Mouse (Mus musculus): ENCODE measurements around the gene Usp22. TPM values are rescaled to one million over a fixed set of nuclear protein-coding genes. Genes with fewer than 3 reads are reported as not detected.

Gene Usp22
- polyA plus RNA-seq (2015; fragmentation: Nextera tagmentation; extraction: Ambion mirVana), result 131 and 140 TPM in 2 replicates

DNA sequence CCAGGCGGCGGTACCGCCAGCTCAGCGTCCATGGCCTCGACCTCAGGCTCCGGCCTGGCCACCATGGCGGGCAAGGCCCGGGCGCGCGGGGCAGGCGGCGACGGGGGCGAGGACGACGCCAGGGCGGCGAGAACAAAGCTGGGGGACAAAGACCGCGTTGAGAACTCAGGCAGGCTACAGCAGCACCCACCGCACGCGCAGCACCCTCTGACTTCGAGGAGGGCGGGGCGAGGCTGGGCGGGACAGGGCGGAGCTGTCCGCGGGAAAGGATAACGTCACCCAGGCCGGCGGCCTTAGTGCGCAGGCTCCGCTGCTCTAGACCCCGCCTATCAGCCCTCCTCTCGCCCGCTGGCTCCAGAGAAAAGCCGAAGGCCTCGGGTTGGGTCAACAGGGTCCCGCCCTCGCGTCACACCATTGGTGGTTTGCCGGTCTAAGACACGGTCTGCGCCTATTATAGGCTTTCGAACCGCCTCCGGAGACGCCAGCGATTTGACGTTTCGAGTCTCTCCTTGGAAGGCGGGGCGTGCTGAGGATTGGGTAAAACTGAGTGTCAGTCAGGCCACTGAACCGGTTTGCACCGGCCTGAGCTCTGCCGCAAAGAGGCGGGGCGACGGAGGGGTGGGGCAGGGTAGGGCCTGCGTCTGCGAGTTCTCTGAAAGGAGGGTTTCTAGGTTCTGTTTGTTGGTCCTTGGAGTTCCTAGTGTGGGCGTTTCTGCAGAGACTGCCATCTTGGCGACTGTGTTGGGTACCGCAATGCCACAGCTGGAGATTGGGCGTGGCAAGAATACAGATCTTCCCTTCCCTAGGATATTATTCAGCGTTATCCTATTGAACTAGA is at the start of gene Usp22:
Gene Usp22, minus strand, starts transcription at position 235 of the 838 bp plus-strand sequence.
- Histone ChIP-seq H3K27ac (replicated peaks) (peak within 1 kb of the TSS; percentile 98), H3K27me3 (no peaks in the 10 kb centered on the region), H3K4me1 (peaks cover 32% of the 10 kb centered on the region), H3K36me3 (no peaks in the 10 kb centered on the region), H3K4me2 (replicated peaks) (peak within 1 kb of the TSS; percentile 64), H3K9ac (peak within 1 kb of the TSS; percentile 99), H3K4me3 (replicated peaks) (peak within 1 kb of the TSS; percentile 100), H3K9me3 (replicated peaks) (no peaks in the 10 kb centered on the region)
- ATAC-seq (ENCODE audit: insufficient number of reproducible peaks, low FRiP score, low TSS enrichment, low read depth), result peak; percentile 98
- under 1% methylated on average over 69 of the region's 69 CpGs for WGBS

DNA sequence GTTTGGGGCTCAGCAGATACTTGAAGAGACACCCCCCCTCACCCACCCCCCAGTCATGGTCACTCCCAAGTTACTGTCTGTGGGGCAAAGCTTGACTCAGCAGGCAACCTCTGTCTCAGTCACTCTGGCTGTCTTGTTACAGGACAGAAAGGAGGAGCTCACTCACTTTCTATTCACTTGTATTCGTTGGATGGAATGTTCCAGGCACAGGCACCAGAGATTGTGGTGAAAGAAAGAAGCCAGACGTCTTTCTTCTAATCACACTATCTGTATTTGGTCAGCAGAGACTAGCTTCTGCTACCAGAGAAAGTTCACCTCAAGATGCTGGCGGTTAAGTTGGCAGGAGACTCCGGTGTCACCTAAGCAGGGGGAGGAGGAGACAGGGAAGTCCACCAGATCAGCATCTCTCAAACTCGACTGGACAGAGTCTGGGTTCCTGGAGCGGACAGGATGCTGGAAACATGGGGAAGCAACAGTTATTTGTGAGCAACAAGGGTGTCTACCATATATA is 49.4 kb upstream of the Usp22 start:
- Histone ChIP-seq H3K9me3 (replicated peaks) (no peaks in the 10 kb centered on the region), H3K27me3 (no peaks in the 10 kb centered on the region), H3K9ac (no peak overlapping the region), H3K4me2 (replicated peaks) (no peak overlapping the region), H3K4me1 (peaks cover 10% of the 10 kb centered on the region), H3K36me3 (no peaks in the 10 kb centered on the region), H3K27ac (replicated peaks) (no peak overlapping the region), H3K4me3 (replicated peaks) (no peak overlapping the region)
- ATAC-seq (ENCODE audit: insufficient number of reproducible peaks, low FRiP score, low TSS enrichment, low read depth), result no peak
- 79% methylated on average over 6 of the region's 6 CpGs for WGBS

DNA sequence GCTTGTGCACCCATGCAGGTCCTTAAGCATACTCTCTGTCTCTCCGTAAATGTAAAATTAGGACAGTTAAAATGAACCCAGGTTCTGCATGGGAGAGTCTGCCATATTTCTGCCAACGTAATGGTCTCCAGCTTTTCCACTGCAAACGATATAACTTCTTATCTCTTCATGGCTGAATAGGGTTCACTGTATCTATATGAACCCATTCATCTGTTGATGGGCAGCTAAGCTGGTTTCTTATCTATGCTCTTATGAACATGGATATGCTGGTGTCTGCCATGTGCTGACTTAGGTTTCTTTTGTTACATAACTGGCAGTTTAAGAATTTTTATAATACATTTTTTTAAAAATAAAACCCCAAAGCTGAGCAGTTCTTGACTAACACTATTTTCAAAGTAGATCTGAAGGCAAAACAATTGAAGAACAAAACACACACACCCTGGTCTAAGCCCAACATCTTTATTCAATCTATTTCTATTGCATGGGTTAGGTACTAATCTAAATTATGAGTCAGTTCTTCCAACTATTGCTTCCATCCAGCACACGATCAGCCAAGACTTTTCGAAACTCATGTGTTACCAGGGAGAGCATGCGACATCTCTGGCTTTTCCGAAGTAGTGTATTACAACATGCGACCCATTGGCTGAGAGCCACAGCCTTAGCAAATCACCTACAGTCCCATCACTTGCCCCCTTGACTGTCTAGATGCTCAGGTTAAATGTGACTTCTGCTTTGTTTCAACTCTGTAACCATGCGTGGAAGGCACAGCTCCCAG is 48.3 kb upstream of the Usp22 start:
- Histone ChIP-seq H3K9me3 (replicated peaks) (no peaks in the 10 kb centered on the region), H3K9ac (no peak overlapping the region), H3K27ac (replicated peaks) (no peak overlapping the region), H3K4me1 (peaks cover 10% of the 10 kb centered on the region), H3K27me3 (no peaks in the 10 kb centered on the region), H3K36me3 (no peaks in the 10 kb centered on the region), H3K4me2 (replicated peaks) (no peak overlapping the region), H3K4me3 (replicated peaks) (no peak overlapping the region)
- WGBS, result 75% methylated on average over 9 of the region's 9 CpGs
- ATAC-seq (ENCODE audit: insufficient number of reproducible peaks, low FRiP score, low TSS enrichment, low read depth), result no peak

DNA sequence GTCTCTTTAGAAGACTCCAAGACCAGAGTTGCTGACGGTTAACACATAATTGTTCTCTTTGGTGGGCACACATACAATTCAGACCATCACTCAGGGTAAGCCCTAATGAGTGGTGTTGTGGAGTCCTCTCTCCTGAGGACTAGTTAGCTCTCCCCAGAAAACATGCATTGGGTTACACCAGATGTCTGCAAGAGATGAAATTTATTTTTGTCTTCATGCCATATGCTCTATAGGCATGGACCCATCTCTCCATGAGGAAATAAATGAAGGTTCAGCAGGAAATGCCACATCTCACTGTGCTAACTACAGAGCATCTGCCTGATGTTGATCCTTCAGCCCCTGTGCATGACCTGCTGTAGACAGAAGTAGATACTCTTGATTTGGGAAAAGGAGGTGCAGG is 47.2 kb upstream of the Usp22 start:
- Histone ChIP-seq H3K27ac (replicated peaks) (no peak overlapping the region), H3K9me3 (replicated peaks) (no peaks in the 10 kb centered on the region), H3K4me3 (replicated peaks) (no peak overlapping the region), H3K9ac (no peak overlapping the region), H3K4me2 (replicated peaks) (no peak overlapping the region), H3K27me3 (no peaks in the 10 kb centered on the region), H3K4me1 (peaks cover 10% of the 10 kb centered on the region), H3K36me3 (no peaks in the 10 kb centered on the region)
- 38% methylated on average over 1 of the region's 1 CpGs for WGBS
- ATAC-seq (ENCODE audit: insufficient number of reproducible peaks, low FRiP score, low TSS enrichment, low read depth), result no peak

DNA sequence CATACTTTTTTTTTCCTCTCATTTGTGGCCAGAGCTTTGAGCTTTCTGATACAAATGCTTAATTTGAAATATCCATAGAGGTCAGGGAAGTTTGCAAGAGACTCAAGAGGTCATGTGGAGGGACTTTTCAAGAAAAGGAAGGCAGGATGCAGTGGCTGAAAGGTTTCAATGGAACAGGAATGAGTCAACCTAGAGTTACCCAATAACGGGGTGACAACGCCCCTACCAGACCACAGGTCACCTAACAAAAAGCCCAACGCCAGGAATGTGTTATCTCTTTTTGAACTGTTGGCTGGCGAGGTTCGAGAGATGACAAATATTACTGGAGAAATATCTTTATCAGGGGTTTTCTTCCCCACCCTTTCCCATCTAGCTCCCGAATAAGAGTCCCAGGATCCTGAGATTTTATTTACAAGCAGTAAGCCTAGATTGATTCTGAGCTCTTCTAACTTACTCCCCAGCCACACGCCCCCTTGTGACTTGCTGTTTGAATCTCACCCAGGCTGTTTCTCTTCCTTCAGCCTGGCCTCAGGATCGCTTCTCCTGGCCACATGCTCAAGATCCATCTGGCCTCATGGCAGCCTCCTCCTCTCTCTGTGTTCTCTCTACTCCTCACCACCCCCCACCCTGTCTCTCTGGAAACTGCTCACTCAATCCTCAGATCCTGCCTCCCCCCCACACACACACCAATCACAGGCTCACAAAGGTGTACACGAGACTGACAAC is 45.5 kb upstream of the Usp22 start:
- no peak for ATAC-seq (ENCODE audit: insufficient number of reproducible peaks, low FRiP score, low TSS enrichment, low read depth)
- no peaks in the 10 kb centered on the region for H3K27me3 ChIP-seq
- H3K36me3 ChIP-seq, result no peaks in the 10 kb centered on the region
- no peaks in the 10 kb centered on the region for H3K9me3 ChIP-seq (replicated peaks)
- no peak overlapping the region for H3K9ac ChIP-seq
- no peak overlapping the region for H3K4me3 ChIP-seq (replicated peaks)
- no peak overlapping the region for H3K4me2 ChIP-seq (replicated peaks)
- no peaks in the 10 kb centered on the region for H3K4me1 ChIP-seq
- no peak overlapping the region for H3K27ac ChIP-seq (replicated peaks)
- 68% methylated on average over 9 of the region's 9 CpGs for WGBS

DNA sequence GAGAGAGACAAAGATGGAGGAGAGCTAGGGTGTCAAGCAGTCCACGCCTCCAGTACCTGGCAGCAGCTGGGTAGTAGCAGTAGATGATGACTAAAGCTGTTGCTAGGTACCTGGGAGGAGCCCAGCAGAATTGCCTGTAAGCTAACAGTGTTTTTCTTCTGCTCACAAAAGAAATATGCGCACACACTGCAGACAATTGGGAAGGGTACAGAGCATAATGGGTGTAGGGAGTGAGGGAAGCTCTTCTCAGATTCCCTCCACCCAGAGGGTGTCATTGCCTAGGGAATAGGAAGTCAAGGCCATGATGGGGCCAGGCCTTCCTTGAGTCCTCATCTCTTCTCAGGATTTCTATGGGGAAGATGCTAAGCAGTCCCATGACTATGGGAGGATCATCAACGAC is 41.1 kb upstream of the Usp22 start:
- Histone ChIP-seq H3K27me3 (peaks cover 16% of the 10 kb centered on the region), H3K4me2 (replicated peaks) (no peak overlapping the region), H3K4me1 (peaks cover 5% of the 10 kb centered on the region; the same call in 1 of the 2 replicates), H3K9me3 (replicated peaks) (no peaks in the 10 kb centered on the region), H3K27ac (replicated peaks) (no peak overlapping the region), H3K9ac (no peak overlapping the region), H3K4me3 (replicated peaks) (no peak overlapping the region), H3K36me3 (no peaks in the 10 kb centered on the region)
- 84% methylated on average over 3 of the region's 3 CpGs for WGBS
- no peak for ATAC-seq (ENCODE audit: insufficient number of reproducible peaks, low FRiP score, low TSS enrichment, low read depth)

DNA sequence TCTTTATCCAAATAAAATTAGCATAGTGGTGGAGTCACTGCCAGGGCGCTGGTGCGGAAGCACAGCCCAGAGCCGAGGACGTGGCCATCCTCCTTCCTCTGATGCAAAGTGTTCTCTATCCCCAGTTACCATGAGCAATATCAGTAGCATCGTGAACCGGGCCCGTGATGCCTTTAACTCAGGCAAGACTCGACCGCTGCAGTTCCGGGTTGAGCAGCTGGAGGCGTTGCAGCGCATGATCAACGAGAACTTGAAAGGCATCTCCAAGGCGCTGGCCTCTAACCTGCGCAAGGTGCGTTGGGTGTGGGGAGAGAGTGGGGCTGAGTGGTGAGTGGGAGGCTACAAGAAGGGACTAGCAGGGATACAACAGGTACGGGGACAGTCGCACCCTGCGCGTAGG is 37.2 kb upstream of the Usp22 start:
- no peak for ATAC-seq (ENCODE audit: insufficient number of reproducible peaks, low FRiP score, low TSS enrichment, low read depth)
- no peak overlapping the region for H3K4me2 ChIP-seq (replicated peaks)
- H3K4me3 ChIP-seq (replicated peaks), result no peak overlapping the region
- H3K4me1 ChIP-seq, result peaks cover 23% of the 10 kb centered on the region
- peaks cover 18% of the 10 kb centered on the region for H3K27me3 ChIP-seq
- no peaks in the 10 kb centered on the region for H3K36me3 ChIP-seq
- WGBS, result 33% methylated on average over 20 of the region's 20 CpGs
- H3K9ac ChIP-seq, result no peak overlapping the region
- no peaks in the 10 kb centered on the region for H3K9me3 ChIP-seq (replicated peaks)
- H3K27ac ChIP-seq (replicated peaks), result no peak overlapping the region

DNA sequence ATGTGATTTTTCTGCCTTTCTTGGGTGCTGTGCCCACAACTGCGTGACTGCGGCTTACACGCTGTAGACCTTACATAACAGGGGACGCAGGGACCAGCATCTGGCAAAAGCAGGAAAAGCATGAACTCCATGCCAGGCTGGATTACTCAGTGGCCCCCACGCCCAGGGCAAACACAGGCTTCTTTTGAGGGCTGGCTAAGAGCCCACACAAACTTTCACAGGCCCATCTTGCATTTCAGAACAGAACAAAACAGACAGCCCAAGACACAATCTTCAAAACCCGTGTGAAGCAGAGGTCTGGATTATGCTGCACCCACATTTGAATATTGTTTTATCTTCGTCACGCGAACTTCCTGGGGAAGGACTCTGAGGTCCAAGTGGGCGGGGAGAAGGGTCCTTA is 33.5 kb upstream of the Usp22 start:
- Histone ChIP-seq H3K27me3 (peaks cover 12% of the 10 kb centered on the region), H3K4me3 (replicated peaks) (no peak overlapping the region), H3K9me3 (replicated peaks) (no peaks in the 10 kb centered on the region), H3K36me3 (no peaks in the 10 kb centered on the region), H3K4me1 (peaks cover 28% of the 10 kb centered on the region), H3K9ac (no peak overlapping the region), H3K27ac (replicated peaks) (peak overlapping the region; percentile 48), H3K4me2 (replicated peaks) (no peak overlapping the region)
- ATAC-seq (ENCODE audit: insufficient number of reproducible peaks, low FRiP score, low TSS enrichment, low read depth), result no peak
- 56% methylated on average over 10 of the region's 10 CpGs for WGBS

DNA sequence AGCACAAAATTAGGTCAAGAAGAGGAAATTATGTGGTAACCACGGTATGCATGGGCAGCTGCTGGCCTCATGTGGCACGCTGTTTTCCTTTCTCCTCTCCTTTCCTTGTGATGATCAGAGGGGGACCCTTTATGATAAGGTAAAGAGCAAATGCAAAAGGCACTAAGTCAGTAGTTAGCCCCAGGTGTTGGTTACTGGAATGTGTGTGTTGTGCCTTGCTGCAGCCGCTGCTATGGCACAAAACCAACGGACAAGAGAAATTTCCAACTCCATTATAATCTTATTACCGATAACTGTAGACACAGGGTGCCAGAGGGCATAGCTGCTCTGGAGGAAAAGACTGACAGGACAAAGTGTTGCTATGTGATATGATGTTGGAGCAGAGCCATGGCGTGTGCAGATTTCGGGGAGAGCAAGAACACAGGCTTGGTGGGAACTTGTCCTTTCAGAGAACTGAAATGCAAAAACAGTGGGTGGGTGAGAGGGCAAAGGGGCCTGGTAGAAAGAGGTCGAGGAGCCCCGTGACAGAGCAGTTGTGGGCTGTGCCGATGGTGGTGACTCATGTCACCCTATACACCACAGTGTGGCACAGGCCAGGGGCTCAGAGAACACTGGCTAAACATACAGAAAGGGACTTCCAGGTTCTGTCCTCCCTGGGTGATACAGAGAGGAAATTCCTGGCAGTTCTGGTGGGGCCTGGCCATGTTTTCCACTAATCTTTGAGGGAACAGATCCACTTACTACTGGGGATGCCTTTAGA is 32.8 kb upstream of the Usp22 start, which contains the start of gene Aldh3a1:
Gene Aldh3a1, plus strand, starts transcription at position 51 of the 760 bp plus-strand sequence.
- Histone ChIP-seq H3K9me3 (replicated peaks) (no peaks in the 10 kb centered on the region), H3K9ac (no peak within 1 kb of the TSS), H3K4me2 (replicated peaks) (no peak within 1 kb of the TSS), H3K4me1 (peaks cover 28% of the 10 kb centered on the region), H3K4me3 (replicated peaks) (no peak within 1 kb of the TSS), H3K27me3 (peaks cover 11% of the 10 kb centered on the region), H3K27ac (replicated peaks) (peak within 1 kb of the TSS; percentile 48), H3K36me3 (no peaks in the 10 kb centered on the region)
- ATAC-seq (ENCODE audit: insufficient number of reproducible peaks, low FRiP score, low TSS enrichment, low read depth), result no peak
- 37% methylated on average over 10 of the region's 10 CpGs for WGBS

DNA sequence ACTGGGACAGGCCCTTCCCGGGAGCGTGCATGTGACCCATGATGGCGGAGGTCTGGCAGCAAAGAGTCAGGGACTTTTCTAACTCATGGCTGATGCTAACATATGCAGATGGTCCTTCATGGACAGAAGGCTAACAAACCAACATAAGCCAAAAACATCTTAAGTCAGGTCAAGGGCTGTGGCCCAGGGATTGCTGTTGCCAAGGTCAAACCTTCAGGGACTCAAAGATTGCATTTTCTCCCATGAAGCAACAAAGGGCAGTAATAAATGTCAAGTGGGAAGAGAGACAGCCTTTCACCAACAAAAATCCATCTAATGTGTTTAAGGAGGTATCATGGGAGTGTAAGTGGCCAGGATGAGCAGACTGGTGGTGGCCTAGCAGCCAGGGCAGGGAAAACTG is 31.3 kb upstream of the Usp22 start:
- H3K36me3 ChIP-seq, result no peaks in the 10 kb centered on the region
- H3K9ac ChIP-seq, result no peak overlapping the region
- H3K9me3 ChIP-seq (replicated peaks), result no peaks in the 10 kb centered on the region
- no peak overlapping the region for H3K4me3 ChIP-seq (replicated peaks)
- WGBS, result 86% methylated on average over 3 of the region's 3 CpGs
- peaks cover 23% of the 10 kb centered on the region for H3K4me1 ChIP-seq
- H3K4me2 ChIP-seq (replicated peaks), result no peak overlapping the region
- no peak overlapping the region for H3K27ac ChIP-seq (replicated peaks)
- 0 out of 2 replicates have a peak, but pooled peaks cover 3% of the 10 kb centered on the region for H3K27me3 ChIP-seq
- ATAC-seq (ENCODE audit: insufficient number of reproducible peaks, low FRiP score, low TSS enrichment, low read depth), result no peak

All from embryonic facial prominence, embryonic 15.5 days (tissue).